Mouse (Mus musculus) cerebellum, postnatal 25 days (tissue): ENCODE measurements around the gene Dock3.

Experiments used
- DNase-seq, 2 experiments: peaks; one replicate each; pipeline ENCODE4 v3.0.0; 2021; ENCODE audit warnings: mixed read lengths in 2 of 2

Gene Dock3

GRCm38 (mm10) chr9:107231539-107232139 lies at the start of gene Dock3:
Gene Dock3, minus strand, starts transcription at chr9:107231909.
- peak; percentile 91 to 93 for DNase-seq

GRCm38 (mm10) chr9:107280322-107281027 lies 48.8 kb upstream of the Dock3 start:
- DNase-seq, result no peak

- DNase-seq, result no peak
Observed at GRCm38 (mm10) chr9:107279378-107280321, 47.9 kb upstream of the Dock3 start.

GRCm38 (mm10) chr9:107278527-107279377 lies 47.0 kb upstream of the Dock3 start:
- peak; percentile 83 to 87 for DNase-seq

GRCm38 (mm10) chr9:107278126-107278525 lies 46.4 kb upstream of the Dock3 start:
- DNase-seq, result peak; percentile 54 to 56

GRCm38 (mm10) chr9:107277603-107278002 lies 45.9 kb upstream of the Dock3 start:
- DNase-seq, result no peak

GRCm38 (mm10) chr9:107275710-107276109 lies 44.0 kb upstream of the Dock3 start:
- DNase-seq, result peak in 1 of 2 experiments; percentile 53

- DNase-seq, result no peak
Observed at GRCm38 (mm10) chr9:107274751-107275150, 43.0 kb upstream of the Dock3 start.

GRCm38 (mm10) chr9:107273184-107273583 lies 41.5 kb upstream of the Dock3 start:
- DNase-seq, result no peak

- no peak for DNase-seq
Observed at GRCm38 (mm10) chr9:107272284-107272683, 40.6 kb upstream of the Dock3 start.

- DNase-seq, result no peak
Observed at GRCm38 (mm10) chr9:107271177-107271938, 39.6 kb upstream of the Dock3 start.

GRCm38 (mm10) chr9:107269772-107270171 lies 38.1 kb upstream of the Dock3 start:
- DNase-seq, result no peak

- no peak for DNase-seq
Observed at GRCm38 (mm10) chr9:107267721-107268402, 36.2 kb upstream of the Dock3 start.

GRCm38 (mm10) chr9:107267028-107267427 lies 35.3 kb upstream of the Dock3 start:
- no peak for DNase-seq

GRCm38 (mm10) chr9:107264731-107265130 lies 33.0 kb upstream of the Dock3 start:
- DNase-seq, result no peak

GRCm38 (mm10) chr9:107263912-107264311 lies 32.2 kb upstream of the Dock3 start:
- DNase-seq, result no peak

GRCm38 (mm10) chr9:107262375-107262774 lies 30.7 kb upstream of the Dock3 start:
- DNase-seq, result no peak

GRCm38 (mm10) chr9:107261792-107262191 lies 30.1 kb upstream of the Dock3 start:
- DNase-seq, result no peak

GRCm38 (mm10) chr9:107260836-107261235 lies 29.1 kb upstream of the Dock3 start:
- DNase-seq, result no peak

- DNase-seq, result peak; percentile 78 to 81
Observed at GRCm38 (mm10) chr9:107260429-107260828, 28.7 kb upstream of the Dock3 start.

GRCm38 (mm10) chr9:107259571-107259970 lies 27.9 kb upstream of the Dock3 start:
- DNase-seq, result peak in 1 of 2 experiments; percentile 42
